ENCODE assay signal across 16 mouse cellular contexts in the genomic region with DNA sequence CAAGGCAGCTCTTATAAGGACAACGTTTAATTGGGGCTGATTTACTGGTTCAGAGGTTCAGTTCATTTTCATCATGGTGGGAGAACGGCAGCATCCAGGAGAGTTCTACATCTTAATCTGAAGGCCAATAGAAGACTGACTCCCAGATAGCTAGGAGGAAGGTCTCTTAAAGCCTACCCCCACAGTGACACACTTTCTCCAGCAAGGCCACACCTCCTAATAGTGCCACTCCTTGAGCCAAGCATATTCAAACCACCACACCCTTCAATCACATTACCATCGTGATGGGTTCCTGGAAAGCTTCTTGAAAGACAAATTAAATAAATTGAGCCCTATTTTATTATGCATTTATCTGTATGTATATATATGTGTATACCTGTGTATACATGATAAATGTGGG. TPM values are rescaled to one million over a fixed set of nuclear protein-coding genes. Genes with fewer than 3 reads are reported as not detected.
"Had no signal": no experiment of that assay in that cellular context is flagged by ENCODE, and none has a peak within 500 bp of the region (broad histone marks: within the 10 kb centered on the region; RNA-seq: fewer than 3 reads in every experiment).

No protein-coding gene starts in this region.

- H3K27ac ChIP-seq: liver, embryonic 15.5 days; midbrain, embryonic 10.5 days; midbrain, embryonic 13.5 days; midbrain, embryonic 15.5 days; neural tube, embryonic 12.5 days; stomach, embryonic 15.5 days had no signal

- H3K4me2 ChIP-seq: liver, embryonic 15.5 days; lung, embryonic 14.5 days; midbrain, embryonic 13.5 days; midbrain, embryonic 15.5 days; neural tube, embryonic 12.5 days; stomach, embryonic 15.5 days had no signal

- H3K9ac ChIP-seq: liver, embryonic 15.5 days; lung, embryonic 14.5 days; midbrain, embryonic 13.5 days; midbrain, embryonic 15.5 days; neural tube, embryonic 12.5 days; stomach, embryonic 15.5 days had no signal

- H3K4me3 ChIP-seq: liver, embryonic 15.5 days; midbrain, embryonic 10.5 days; midbrain, embryonic 13.5 days; midbrain, embryonic 15.5 days; neural tube, embryonic 12.5 days; stomach, embryonic 15.5 days had no signal

- H3K4me1 ChIP-seq: midbrain, embryonic 10.5 days; midbrain, embryonic 15.5 days; neural tube, embryonic 12.5 days; stomach, embryonic 15.5 days had no signal

- H3K9me3 ChIP-seq: liver, embryonic 15.5 days; midbrain, embryonic 10.5 days; midbrain, embryonic 13.5 days; midbrain, embryonic 15.5 days; neural tube, embryonic 12.5 days; stomach, embryonic 15.5 days had no signal

- ATAC-seq: midbrain, embryonic 13.5 days; midbrain, embryonic 15.5 days had no signal

- DNase-seq: lung, adult 18-20 months; lung, embryonic 14.5 days; lung, postnatal 10 days; lung, postnatal 4 days; right cerebral cortex, postnatal 14 days; thymus, adult 18-20 months; thymus, postnatal 14 days; thymus, postnatal 36 days had no signal

- H3K36me3 ChIP-seq: liver, embryonic 15.5 days; midbrain, embryonic 13.5 days; midbrain, embryonic 15.5 days; stomach, embryonic 15.5 days had no signal

- H3K27me3 ChIP-seq: liver, embryonic 15.5 days; midbrain, embryonic 13.5 days; midbrain, embryonic 15.5 days; neural tube, embryonic 12.5 days; stomach, embryonic 15.5 days had no signal

RNA-seq across cellular contexts. Expression of a gene that starts 55.8 kb away (rescaled TPM):
- total RNA-seq: megakaryocyte, adult 5-6 weeks; megakaryocyte-erythroid progenitor cell, adult 5-6 weeks had no signal
